ENCODE assay signal across 22 mouse cellular contexts in genomic region chr4:57338061-57338460, GRCm38 (mm10). TPM values are rescaled to one million over a fixed set of nuclear protein-coding genes. Genes with fewer than 3 reads are reported as not detected.
DNase-seq lines count a peak whose midpoint lies in the region; ATAC-seq and TF ChIP-seq lines count a peak whose summit lies in the region.
"Had no signal": no experiment of that assay in that cellular context is flagged by ENCODE, and none has a peak within 500 bp of the region (broad histone marks: within the 10 kb centered on the region; RNA-seq: fewer than 3 reads in every experiment).

No protein-coding gene starts in this region.

- no peaks in the 10 kb centered on the region for H3K27me3 ChIP-seq in limb, embryonic 12.5 days
- H3K27me3 ChIP-seq in limb, embryonic 10.5 days (ENCODE audit: low read depth, poor library complexity, severe bottlenecking) = no peaks in the 10 kb centered on the region
- no peaks in the 10 kb centered on the region for H3K27me3 ChIP-seq in stomach, postnatal 0 days (ENCODE audit: control insufficient read depth, insufficient read depth, low read length)
- H3K27me3 ChIP-seq in midbrain, embryonic 10.5 days (ENCODE audit: low read depth, poor library complexity, severe bottlenecking) = no peaks in the 10 kb centered on the region
- H3K27me3 ChIP-seq: CH12.LX; hindbrain, embryonic 12.5 days; limb, embryonic 13.5 days; liver, embryonic 15.5 days; midbrain, embryonic 12.5 days; neural tube, embryonic 13.5 days had no signal

- no peak overlapping the region for H3K4me2 ChIP-seq in limb, embryonic 12.5 days
- H3K4me2 ChIP-seq in stomach, postnatal 0 days (replicated peaks; ENCODE audit: low read depth) = peak overlapping the region; percentile 27; the same call in 1 of the 2 replicates
- H3K4me2 ChIP-seq: hindbrain, embryonic 12.5 days; limb, embryonic 13.5 days; liver, embryonic 15.5 days; midbrain, embryonic 12.5 days; neural tube, embryonic 13.5 days had no signal

- no peaks in the 10 kb centered on the region for H3K36me3 ChIP-seq in limb, embryonic 12.5 days
- no peaks in the 10 kb centered on the region for H3K36me3 ChIP-seq in limb, embryonic 10.5 days
- no peaks in the 10 kb centered on the region for H3K36me3 ChIP-seq in stomach, postnatal 0 days (ENCODE audit: control insufficient read depth, insufficient read depth, low read length)
- H3K36me3 ChIP-seq in midbrain, embryonic 10.5 days = no peaks in the 10 kb centered on the region
- H3K36me3 ChIP-seq: hindbrain, embryonic 12.5 days; limb, embryonic 13.5 days; liver, embryonic 15.5 days; midbrain, embryonic 12.5 days; neural tube, embryonic 13.5 days had no signal

- no peaks in the 10 kb centered on the region for H3K9me3 ChIP-seq in limb, embryonic 12.5 days
- no peaks in the 10 kb centered on the region for H3K9me3 ChIP-seq in limb, embryonic 10.5 days (replicated peaks)
- H3K9me3 ChIP-seq in stomach, postnatal 0 days (ENCODE audit: control insufficient read depth, low read length) = no peaks in the 10 kb centered on the region
- no peaks in the 10 kb centered on the region for H3K9me3 ChIP-seq in midbrain, embryonic 10.5 days (replicated peaks)
- H3K9me3 ChIP-seq: hindbrain, embryonic 12.5 days; limb, embryonic 13.5 days; liver, embryonic 15.5 days; midbrain, embryonic 12.5 days; neural tube, embryonic 13.5 days had no signal

- H3K27ac ChIP-seq in limb, embryonic 12.5 days = peak overlapping the region; percentile 56; the same call in 1 of the 2 replicates
- no peak overlapping the region for H3K27ac ChIP-seq in limb, embryonic 10.5 days
- peak overlapping the region; percentile 85 for H3K27ac ChIP-seq in stomach, postnatal 0 days (replicated peaks)
- no peak overlapping the region for H3K27ac ChIP-seq in midbrain, embryonic 10.5 days (replicated peaks)
- H3K27ac ChIP-seq: hindbrain, embryonic 12.5 days; liver, embryonic 15.5 days; macrophage; midbrain, embryonic 12.5 days; neural tube, embryonic 13.5 days had no signal

- H3K4me3 ChIP-seq in limb, embryonic 12.5 days (replicated peaks) = no peak overlapping the region
- no peak overlapping the region for H3K4me3 ChIP-seq in limb, embryonic 10.5 days
- 0 out of 2 replicates have a peak overlapping the region, but pooled peaks have one; percentile 15 for H3K4me3 ChIP-seq in stomach, postnatal 0 days (ENCODE audit: low read depth, low read length)
- H3K4me3 ChIP-seq in midbrain, embryonic 10.5 days = no peak overlapping the region
- H3K4me3 ChIP-seq: hindbrain, embryonic 12.5 days; limb, embryonic 13.5 days; liver, embryonic 15.5 days; midbrain, embryonic 12.5 days; neural tube, embryonic 13.5 days had no signal

- no peak overlapping the region for H3K9ac ChIP-seq in limb, embryonic 12.5 days (replicated peaks)
- no peak overlapping the region for H3K9ac ChIP-seq in stomach, postnatal 0 days (ENCODE audit: low read length)
- H3K9ac ChIP-seq: hindbrain, embryonic 12.5 days; limb, embryonic 13.5 days; liver, embryonic 15.5 days; midbrain, embryonic 12.5 days; neural tube, embryonic 13.5 days had no signal

- no peak for ATAC-seq in limb, embryonic 12.5 days (ENCODE audit: insufficient number of reproducible peaks, insufficient read depth, low FRiP score, low TSS enrichment, low read depth)
- ATAC-seq in stomach, postnatal 0 days (ENCODE audit: low FRiP score, low TSS enrichment) = no peak
- ATAC-seq: inflammation-experienced regulatory T-cells, adult 6 months had no signal

- no peak for DNase-seq in limb, embryonic 10.5 days (ENCODE audit: low spot score)
- DNase-seq in embryo, embryonic 9.5 days (ENCODE audit: extremely low spot score) = peak; percentile 16
- DNase-seq in fibroblast of lung, adult 2 months (ENCODE audit: low read depth) = peak; percentile 8
- DNase-seq in stomach, postnatal 0 days (ENCODE audit: low spot score) = no peak
- no peak for DNase-seq in frontal cortex, postnatal 10 days (ENCODE audit: low spot score in 2 of 2)
- no peak for DNase-seq in midbrain, embryonic 10.5 days (ENCODE audit: low spot score)
- DNase-seq: adrenal gland, postnatal 14 days; cerebellum, adult 9-11 months; gastrocnemius, postnatal 36 days; kidney, adult 2 months; kidney, postnatal 14 days; right cerebral cortex, postnatal 25 days; thymus, postnatal 14 days had no signal

- TF ChIP-seq EP300 in stomach, postnatal 0 days (optimal IDR thresholded peaks at IDR 0.05) = no peak

- WGBS in limb, embryonic 12.5 days = 80% methylated on average over 9 of the region's 9 CpGs
- WGBS in limb, embryonic 10.5 days = 76% methylated on average over 9 of the region's 9 CpGs
- WGBS in stomach, postnatal 0 days = 68% methylated on average over 9 of the region's 9 CpGs
- WGBS in midbrain, embryonic 10.5 days = 83% methylated on average over 9 of the region's 9 CpGs

- no peak for TF ChIP-seq CTCF in stomach, postnatal 0 days (IDR thresholded peaks at IDR 0.05; ENCODE audit: low read depth)

- no peaks in the 10 kb centered on the region for H3K4me1 ChIP-seq in limb, embryonic 12.5 days (replicated peaks)
- no peaks in the 10 kb centered on the region for H3K4me1 ChIP-seq in limb, embryonic 10.5 days
- H3K4me1 ChIP-seq in stomach, postnatal 0 days (replicated peaks; ENCODE audit: control insufficient read depth, insufficient read depth) = no peaks in the 10 kb centered on the region
- no peaks in the 10 kb centered on the region for H3K4me1 ChIP-seq in midbrain, embryonic 10.5 days
- H3K4me1 ChIP-seq: hindbrain, embryonic 12.5 days; liver, embryonic 15.5 days; midbrain, embryonic 12.5 days; neural tube, embryonic 13.5 days had no signal

RNA-seq across cellular contexts. Expression of gene Ptpn3, which starts 36.4 kb away (rescaled TPM):
- 1.8 and 2.9 TPM in 2 replicates for polyA plus RNA-seq in limb, embryonic 12.5 days (2016; fragmentation: Nextera tagmentation; extraction: Ambion mirVana)
- 1.0 and 1.4 TPM in 2 replicates for polyA plus RNA-seq in limb, embryonic 10.5 days (2016; fragmentation: Nextera tagmentation; extraction: Ambion mirVana)
- 4.3 and 5.2 TPM in 2 replicates for polyA plus RNA-seq in stomach, postnatal 0 days (2015; fragmentation: Nextera tagmentation; extraction: Ambion mirVana)
- polyA plus RNA-seq in midbrain, embryonic 10.5 days (2016; fragmentation: Nextera tagmentation; extraction: Ambion mirVana) = 0.78 TPM in 2 replicates

Comparison
In these comparisons a context has a peak if more than half of its experiments do, and no peak if none do; other contexts are left out.
1. H3K27ac ChIP-seq: peak in limb, embryonic 12.5 days (single experiment) and stomach, postnatal 0 days (single experiment); none in limb, embryonic 10.5 days (single experiment) and midbrain, embryonic 10.5 days (single experiment).
2. DNase-seq: peak in embryo, embryonic 9.5 days (single experiment) and fibroblast of lung, adult 2 months (single experiment); none in limb, embryonic 10.5 days (single experiment), stomach, postnatal 0 days (single experiment), frontal cortex, postnatal 10 days (0 of 2) and midbrain, embryonic 10.5 days (single experiment).